Mouse (Mus musculus) frontal cortex, postnatal 14 days (tissue): ENCODE results near the gene Usp21.

ENCODE experiments used
- DNase-seq, 2 experiments: peaks; one replicate each; pipeline ENCODE4 v3.0.0; 2022; ENCODE audit warnings: low spot score in 2 of 2

The Usp21 gene

GRCm38 (mm10) chr1:171284491-171284890 is 3.3 kb downstream of the Usp21 start:
- no peak for DNase-seq

- no peak for DNase-seq
Observed at GRCm38 (mm10) chr1:171283188-171284160, 4.3 kb downstream of the Usp21 start.

- DNase-seq = no peak
Observed at GRCm38 (mm10) chr1:171282086-171282805, 5.5 kb downstream of the Usp21 start.

GRCm38 (mm10) chr1:171281528-171281923 is 6.3 kb downstream of the Usp21 start:
- peak in 1 of 2 experiments; percentile 74 for DNase-seq

- DNase-seq = peak; percentile 90 to 94
Observed at GRCm38 (mm10) chr1:171280916-171281527, 6.8 kb downstream of the Usp21 start, which contains the start of gene Ppox. Gene Ppox, minus strand, starts transcription at chr1:171281186.

- DNase-seq = no peak
Observed at GRCm38 (mm10) chr1:171280250-171280915, 7.4 kb downstream of the Usp21 start.

- no peak for DNase-seq
Observed at GRCm38 (mm10) chr1:171279721-171280120, 8.1 kb downstream of the Usp21 start.

GRCm38 (mm10) chr1:171279012-171279705 is 8.6 kb downstream of the Usp21 start:
- no peak for DNase-seq

GRCm38 (mm10) chr1:171278436-171278835 is 9.4 kb downstream of the Usp21 start:
- DNase-seq = no peak

GRCm38 (mm10) chr1:171277736-171278135 is 10.1 kb downstream of the Usp21 start:
- no peak for DNase-seq

- no peak for DNase-seq
Observed at GRCm38 (mm10) chr1:171276110-171276748, 11.6 kb downstream of the Usp21 start.

- no peak for DNase-seq
Observed at GRCm38 (mm10) chr1:171275144-171275734, 12.6 kb downstream of the Usp21 start.

- DNase-seq = no peak
Observed at GRCm38 (mm10) chr1:171274171-171274570, 13.6 kb downstream of the Usp21 start.

- DNase-seq = no peak
Observed at GRCm38 (mm10) chr1:171272086-171272485, 15.7 kb downstream of the Usp21 start.

- no peak for DNase-seq
Observed at GRCm38 (mm10) chr1:171271622-171272021, 16.2 kb downstream of the Usp21 start.

GRCm38 (mm10) chr1:171271196-171271595 is 16.6 kb downstream of the Usp21 start:
- DNase-seq = no peak

GRCm38 (mm10) chr1:171270573-171270900 is 17.3 kb downstream of the Usp21 start:
- DNase-seq = no peak

- peak; percentile 84 to 94 for DNase-seq
Observed at GRCm38 (mm10) chr1:171269848-171270572, 17.8 kb downstream of the Usp21 start, which contains the start of gene B4galt3. Gene B4galt3, plus strand, starts transcription at chr1:171270328.

GRCm38 (mm10) chr1:171268341-171268740 is 19.4 kb downstream of the Usp21 start:
- DNase-seq = no peak
